Mouse (Mus musculus) fibroblast of lung, adult 2 months (primary cell): Measurements from ENCODE around the gene Olfr477.
"Not testable (repeated sequence)": the region's sequence is repeated elsewhere in the genome, so short reads cannot be mapped to it uniquely, and the experiment has no call there.

Experiments used
- DNase-seq: peaks from one replicate; pipeline ENCODE4 v3.0.0-alpha.2; 2011; ENCODE audit warnings: low read depth

Olfr477 gene

DNA sequence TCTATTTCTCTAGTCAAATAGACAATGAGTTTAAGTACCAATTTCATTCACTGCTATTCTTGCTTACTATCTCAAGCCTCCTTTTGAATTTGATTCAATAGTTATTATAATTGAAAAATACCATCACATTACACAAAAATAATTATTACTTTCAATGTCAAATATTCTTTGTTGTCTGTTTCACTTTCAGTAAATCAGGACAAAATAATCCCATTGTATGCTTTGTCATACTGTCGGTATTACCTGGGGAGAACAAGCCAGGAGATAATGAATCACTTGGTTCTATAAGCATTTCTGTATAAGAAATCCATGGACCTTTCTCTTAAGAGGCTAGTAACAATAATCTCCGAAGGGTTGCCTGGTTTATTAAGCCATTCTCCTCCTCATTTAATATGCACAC is at the start of gene Olfr477:
Gene Olfr477, plus strand, starts transcription at position 301 of the 400 bp plus-strand sequence.
- no peak for DNase-seq

DNA sequence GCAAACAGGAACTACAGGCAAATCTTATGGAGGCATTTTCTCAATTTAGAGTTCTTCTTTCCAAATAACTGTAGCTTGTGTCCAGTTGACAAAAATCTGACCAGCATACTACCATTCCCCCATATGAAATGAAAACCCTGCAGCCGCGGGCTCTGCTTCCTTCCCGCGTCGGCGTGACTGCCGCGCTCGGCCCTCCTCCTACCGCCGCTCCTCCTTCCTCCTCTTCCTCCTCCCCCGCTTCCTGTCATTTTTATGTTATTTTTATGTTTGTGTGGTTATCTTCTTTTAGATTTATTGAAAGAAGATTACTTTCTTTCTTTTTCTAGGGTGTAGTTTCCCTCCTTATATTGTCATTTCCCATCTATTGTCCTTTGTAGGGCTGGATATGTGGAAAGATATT is 34.0 kb upstream of the Olfr477 start:
- DNase-seq: not testable (repeated sequence)

- no peak for DNase-seq
These were observed 32.1 kb upstream of the Olfr477 start, which contains the start of gene Olfr474 for GRCm38 (mm10) chr7:107954343-107954742. Gene Olfr474, plus strand, starts transcription at chr7:107954643.

- DNase-seq: no peak
These were observed 22.0 kb upstream of the Olfr477 start, which contains the start of gene Olfr476 for GRCm38 (mm10) chr7:107964503-107964902. Gene Olfr476, plus strand, starts transcription at chr7:107964803.

DNA sequence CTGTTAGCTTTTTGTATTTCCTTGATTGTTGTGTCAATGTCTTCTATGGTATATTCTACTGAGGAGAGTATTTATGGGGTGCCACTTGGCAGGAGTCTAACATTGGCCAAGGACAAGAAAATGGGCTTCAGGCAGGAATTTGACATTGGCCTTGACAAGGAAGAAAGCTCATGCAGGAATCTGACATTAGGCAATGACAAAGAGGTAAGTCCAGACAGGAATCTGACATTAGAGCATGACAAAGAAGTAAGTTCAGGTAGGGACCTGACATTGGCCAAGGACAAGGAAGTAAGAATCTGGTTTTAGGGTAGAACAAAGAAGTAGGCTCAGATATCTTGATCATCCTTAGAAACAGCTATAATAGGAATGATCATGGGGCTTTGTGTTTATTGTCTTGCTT is 27.8 kb downstream of the Olfr477 start:
- DNase-seq: not testable (repeated sequence)

DNA sequence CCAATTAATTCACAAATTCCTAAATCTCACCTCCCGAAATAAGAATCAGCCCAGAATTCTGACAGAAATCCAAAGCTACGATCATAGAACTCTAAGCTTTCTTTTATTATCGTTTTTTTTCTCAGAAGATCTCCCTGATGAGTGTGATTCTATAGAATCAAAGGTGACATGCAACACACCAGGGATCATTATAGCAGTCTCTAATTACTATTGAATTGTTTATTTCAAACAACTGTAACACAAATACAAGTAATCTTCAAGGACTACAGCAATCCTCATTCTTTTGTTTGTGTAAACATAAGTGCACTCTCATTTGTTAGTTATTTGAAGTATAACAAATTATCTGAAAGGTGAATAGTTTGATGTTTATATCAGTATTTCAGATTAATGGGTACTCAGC is 47.4 kb downstream of the Olfr477 start, which contains the start of gene Olfr478:
Gene Olfr478, minus strand, starts transcription at position 101 of the 400 bp plus-strand sequence.
- DNase-seq: no peak
